Mouse (Mus musculus) granulocyte monocyte progenitor cell, adult 5-6 weeks (primary cell): ENCODE data around the gene Rbms3. TPM values are rescaled to one million over a fixed set of nuclear protein-coding genes. Genes with fewer than 3 reads are reported as not detected.

Experiments
- ATAC-seq: replicated peaks from 2 replicates; pipeline ENCODE4 v1.8.0; 2016; ENCODE audit warnings: mild to moderate bottlenecking, moderate TSS enrichment, inconsistent platforms; ENCODE audit not compliant: poor library complexity, severe bottlenecking
- total RNA-seq, 2 experiments: library from RNA; stranded (forward) in 1 of 2; stranded (reverse) in 1 of 2; fragments of 200-712, 200-1000 nt in 1 of 2; fragments of >200 nt in 1 of 2; fragmentation: Nextera tagmentation in 1 of 2; gene quantifications; 2 replicates each; pipeline ENCODE4 v1.2.3; 2014 to 2017

The Rbms3 gene
- total RNA-seq, 2 experiments from 2014 or later: not detected

- no peak for ATAC-seq
Measured at GRCm38 (mm10) chr9:117291066-117291850, 338.5 kb downstream of the Rbms3 start.

- no peak for ATAC-seq
Measured at GRCm38 (mm10) chr9:117274846-117275245, 354.9 kb downstream of the Rbms3 start.

GRCm38 (mm10) chr9:117259614-117260013, 370.1 kb downstream of the Rbms3 start:
- ATAC-seq: no peak

- no peak for ATAC-seq
Measured at GRCm38 (mm10) chr9:117253361-117253760, 376.4 kb downstream of the Rbms3 start.

- ATAC-seq: peak; percentile 84
Measured at GRCm38 (mm10) chr9:117252411-117252861, 377.3 kb downstream of the Rbms3 start.

DNA sequence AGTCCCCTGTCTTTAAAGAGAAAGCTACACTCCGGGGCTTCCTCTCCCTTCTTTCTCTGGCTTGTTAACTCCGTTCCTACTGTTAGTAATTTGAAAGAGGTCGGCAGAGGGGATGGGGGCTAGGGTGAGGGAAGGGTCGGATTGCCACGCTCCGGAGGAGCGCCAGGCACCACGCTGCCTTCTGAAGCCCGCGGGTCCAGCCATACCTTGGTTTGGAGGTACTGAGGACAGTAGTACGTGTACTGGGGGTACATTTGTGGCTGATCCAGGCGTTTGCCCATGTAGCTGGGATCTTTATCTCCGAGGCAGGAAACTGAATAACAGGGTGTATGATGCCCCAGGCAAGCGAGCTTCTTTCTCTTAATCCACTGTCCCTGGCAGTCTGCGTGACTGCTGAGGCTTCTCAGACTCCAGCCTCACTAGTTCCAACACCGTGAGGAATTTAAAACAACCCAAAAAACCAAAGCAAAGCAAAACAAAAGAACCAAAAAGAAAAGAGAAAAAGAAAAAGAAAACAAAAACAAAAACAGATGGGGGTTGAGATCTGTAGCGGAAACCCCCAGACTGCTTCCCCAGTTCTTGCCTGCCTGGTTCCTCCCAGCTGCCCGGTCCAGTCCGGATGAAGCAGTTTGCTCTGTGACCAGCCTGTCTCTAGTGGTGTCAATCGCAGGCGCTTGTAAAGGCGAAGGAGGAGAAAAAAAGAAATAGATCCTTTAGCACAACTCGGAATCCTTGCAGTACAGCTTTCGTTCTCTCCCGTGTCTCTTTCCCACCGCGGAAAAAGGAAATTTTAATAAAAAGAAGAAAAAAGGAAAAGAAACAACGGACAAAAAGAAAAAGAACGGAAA, 378.0 kb downstream of the Rbms3 start:
- ATAC-seq: peak; percentile 28

- ATAC-seq: no peak
Measured at GRCm38 (mm10) chr9:117250831-117251165, 378.9 kb downstream of the Rbms3 start.

DNA sequence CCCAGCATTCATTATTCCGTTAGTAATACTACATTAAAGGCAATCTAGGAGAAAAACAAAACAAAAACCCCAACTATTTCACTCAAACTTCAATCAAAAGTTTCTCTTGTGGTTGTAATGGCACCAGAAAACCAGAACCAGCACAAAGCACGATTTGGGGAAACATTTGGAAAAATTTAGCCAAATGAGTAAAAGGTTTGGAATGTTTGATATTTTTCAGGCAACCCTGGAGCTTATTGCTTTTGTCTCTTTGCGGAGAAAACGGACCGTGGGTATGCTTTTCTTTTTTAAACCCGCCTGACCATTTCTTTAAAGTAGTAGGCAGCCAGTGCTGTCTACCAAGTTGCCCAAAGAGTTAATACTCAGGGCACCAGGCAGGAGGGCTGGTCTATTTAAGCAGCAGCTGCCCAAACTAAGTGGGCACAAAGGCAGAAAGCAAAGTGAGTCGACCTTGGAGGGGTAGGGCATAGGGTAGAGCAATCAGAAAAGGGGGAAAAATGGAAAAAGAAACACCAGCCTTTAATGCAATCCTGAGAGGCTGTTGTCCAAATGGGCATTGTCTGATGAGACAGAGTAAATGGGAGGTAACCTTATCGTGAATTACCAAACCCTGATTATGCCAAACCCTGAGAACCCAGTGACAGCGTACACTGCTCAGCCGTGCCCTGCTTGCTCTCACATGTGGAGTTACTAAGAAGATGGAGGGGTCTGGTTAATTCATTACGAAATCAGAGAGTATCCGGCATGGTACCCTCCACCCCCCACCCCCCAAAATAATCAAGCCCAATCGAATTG, 379.5 kb downstream of the Rbms3 start:
- no peak for ATAC-seq

DNA sequence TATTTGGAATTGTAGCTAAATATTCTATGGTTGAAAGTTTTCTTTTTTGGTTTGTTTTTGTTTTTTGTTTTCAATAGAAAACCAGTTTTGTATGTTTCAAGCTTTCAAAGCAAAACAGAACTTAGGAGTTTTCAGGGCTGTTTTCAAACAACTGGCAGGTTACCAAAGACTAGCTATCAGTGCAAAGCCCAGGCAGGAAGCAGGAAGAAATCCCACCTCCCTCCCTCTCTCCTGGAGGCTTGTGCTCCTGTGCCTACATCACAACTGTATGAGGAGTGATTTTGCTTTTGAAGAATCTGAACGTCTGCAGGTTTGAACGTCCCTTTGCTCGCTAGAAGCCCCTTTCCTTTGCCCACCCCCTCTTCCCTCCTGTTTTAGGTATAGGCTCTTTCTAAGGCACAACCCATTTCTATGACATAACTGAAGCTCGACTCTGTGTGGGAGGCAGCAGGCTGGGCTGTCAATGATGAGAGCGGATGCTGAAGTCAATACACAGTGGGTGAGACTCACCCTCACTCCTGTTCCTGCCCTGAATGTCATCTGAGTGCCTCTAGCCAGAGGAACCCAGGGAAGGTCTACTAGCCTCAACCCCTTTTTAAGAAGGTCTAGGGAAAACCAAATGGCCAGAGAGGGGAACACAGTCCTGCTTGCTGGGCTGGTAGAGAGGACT, 382.3 kb downstream of the Rbms3 start:
- ATAC-seq: no peak

- ATAC-seq: no peak
Measured at GRCm38 (mm10) chr9:117246173-117246572, 383.5 kb downstream of the Rbms3 start.

GRCm38 (mm10) chr9:117243365-117243764, 386.3 kb downstream of the Rbms3 start:
- ATAC-seq: no peak

GRCm38 (mm10) chr9:117234726-117235075, 395.0 kb downstream of the Rbms3 start:
- ATAC-seq: no peak; the same call in 1 of the 2 replicates

GRCm38 (mm10) chr9:117234065-117234725, 395.5 kb downstream of the Rbms3 start:
- ATAC-seq: no peak

DNA sequence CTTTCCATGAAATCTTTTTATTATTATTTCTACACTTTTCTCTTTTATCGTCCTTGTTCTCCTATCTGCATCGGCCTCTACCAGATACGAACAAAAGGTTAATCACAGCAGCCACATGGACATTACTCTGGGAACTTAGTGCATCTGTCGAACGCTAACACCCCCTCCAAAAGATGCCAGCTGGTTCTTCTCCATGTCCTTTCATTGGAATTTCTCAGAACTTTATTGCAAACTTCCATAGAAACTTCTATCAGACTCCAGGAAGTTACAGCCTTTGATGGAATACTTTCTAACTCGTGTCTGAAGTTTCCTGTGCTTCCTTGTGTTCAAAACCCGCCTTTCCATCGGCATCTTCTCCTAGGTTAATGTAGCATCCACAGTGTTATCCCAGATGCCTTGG, 407.0 kb downstream of the Rbms3 start:
- no peak for ATAC-seq

- no peak for ATAC-seq
Measured at GRCm38 (mm10) chr9:117221481-117221880, 408.2 kb downstream of the Rbms3 start.

DNA sequence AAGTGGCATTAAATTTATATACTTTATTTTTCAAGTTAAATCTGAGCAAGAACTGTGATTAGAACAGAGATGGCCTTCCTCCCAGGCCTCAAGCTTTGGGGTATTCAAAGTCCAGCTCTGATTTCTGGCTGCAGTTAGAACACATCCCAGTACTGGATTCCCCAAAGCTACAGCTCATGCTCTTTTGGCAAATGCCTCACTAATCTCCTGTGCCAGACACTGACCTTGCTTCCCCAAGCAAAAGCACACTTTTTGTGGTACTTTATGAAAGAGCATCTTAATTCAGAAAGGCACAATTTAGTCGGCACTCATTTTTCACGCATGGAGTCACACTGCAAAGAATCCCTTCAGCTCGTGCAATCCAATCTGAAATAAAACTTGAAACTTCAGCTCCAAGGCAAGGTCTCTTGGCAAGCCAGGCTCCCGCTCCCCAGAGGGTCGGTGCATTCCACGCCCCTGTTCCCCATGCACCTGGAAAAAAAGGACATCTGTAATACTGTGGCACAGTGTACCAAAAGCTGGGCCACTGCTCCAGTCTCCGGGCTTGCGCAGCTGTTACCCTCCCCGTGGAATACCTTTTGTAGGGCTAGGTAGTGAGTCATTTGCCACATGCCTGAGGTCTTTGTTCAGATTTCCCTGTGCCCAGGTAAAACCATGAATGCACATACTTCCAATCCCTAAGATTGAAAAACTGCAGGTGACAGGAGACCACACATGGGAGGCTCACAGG, 413.5 kb downstream of the Rbms3 start:
- ATAC-seq: no peak

- no peak for ATAC-seq
Measured at GRCm38 (mm10) chr9:117212023-117212422, 417.7 kb downstream of the Rbms3 start.

- no peak for ATAC-seq
Measured at GRCm38 (mm10) chr9:117210344-117210743, 419.4 kb downstream of the Rbms3 start.

DNA sequence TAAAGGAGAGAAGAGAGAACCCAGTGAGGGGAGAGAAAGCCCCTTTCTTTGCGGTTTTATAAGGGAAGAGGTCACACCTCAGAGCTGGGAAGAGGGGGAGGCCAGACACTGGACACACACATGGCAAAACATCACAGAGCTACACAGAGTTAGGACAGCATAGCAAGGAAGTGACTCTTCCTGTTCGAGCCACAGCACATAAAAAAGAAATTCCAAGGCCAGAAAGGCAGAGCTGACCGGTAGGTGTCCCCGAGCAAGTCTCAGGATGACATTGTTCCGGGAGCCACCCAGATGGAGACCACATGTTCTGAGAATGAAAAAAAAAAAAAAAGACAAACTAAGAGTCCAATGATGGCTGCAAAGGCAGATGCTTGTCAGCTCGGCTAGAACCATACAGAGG, 424.3 kb downstream of the Rbms3 start:
- no peak for ATAC-seq
